Mouse (Mus musculus): ENCODE measurements around the gene Cxcr6. TPM values are rescaled to one million over a fixed set of nuclear protein-coding genes. Genes with fewer than 3 reads are reported as not detected.

Gene Cxcr6
- total RNA-seq (2012; rRNA removed) = 0.16 and 1.3 TPM in 2 replicates

- DNase-seq (ENCODE audit: low read depth, low spot score) = no peak
- H3K9ac ChIP-seq (ENCODE audit: insufficient read depth, low read depth, low read length, poor library complexity, severe bottlenecking) = no peak within 1 kb of the TSS
- in situ Hi-C loops (cut with MboI; ENCODE audit: low sequenced_read_pairs in 2 of 2, unreplicated experiment in 2 of 2) = no loop called here
- H3K4me1 ChIP-seq (ENCODE audit: control insufficient read depth in 2 of 2, insufficient read depth in 2 of 2, low read length in 2 of 2, poor library complexity in 1 of 2) = no peaks in the 10 kb centered on the region
- no peaks in the 10 kb centered on the region; the same call in 1 of the 2 replicates for H3K36me3 ChIP-seq (ENCODE audit: control insufficient read depth, insufficient read depth, low read length, poor library complexity, severe bottlenecking)
- no peak within 1 kb of the TSS for H3K4me3 ChIP-seq (ENCODE audit: insufficient read depth in 1 of 2, low read depth in 1 of 2, low read length in 2 of 2, poor library complexity in 1 of 2, severe bottlenecking in 1 of 2)
- H3K27ac ChIP-seq (ENCODE audit: insufficient read depth, low read depth, low read length, poor library complexity, severe bottlenecking) = no peak within 1 kb of the TSS
- TF ChIP-seq CHD2 (IDR thresholded peaks at IDR 0.05; ENCODE audit: low read depth, low read length) = no peak
- no peaks in the 10 kb centered on the region for H3K9me3 ChIP-seq (ENCODE audit: control insufficient read depth, insufficient read depth, low read depth, low read length)
Observed at GRCm38 (mm10) chr9:123806267-123806666, at the start of gene Cxcr6. Gene Cxcr6, plus strand, starts transcription at chr9:123806475.

DNA sequence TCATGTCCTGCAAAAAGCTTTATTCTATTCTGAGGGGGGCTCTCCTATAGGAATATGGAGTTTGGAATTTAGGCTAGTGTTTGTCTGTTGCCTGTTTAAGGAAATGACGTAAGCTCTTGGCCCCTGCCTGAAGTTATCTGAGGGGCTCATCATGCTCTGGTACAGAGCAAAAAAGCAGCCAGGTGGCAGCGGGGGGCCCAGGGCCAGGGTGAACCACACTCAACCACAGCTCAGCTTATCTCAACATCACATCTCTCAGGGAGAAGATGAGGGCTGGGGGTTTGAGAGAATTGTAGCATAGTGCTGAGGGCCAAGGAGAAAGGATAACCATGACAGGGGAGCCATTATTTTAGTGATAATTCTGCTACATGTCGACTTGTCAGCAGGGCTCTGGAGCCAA, 49.5 kb upstream of the Cxcr6 start:
- Histone ChIP-seq H3K27ac (ENCODE audit: insufficient read depth, low read depth, low read length, poor library complexity, severe bottlenecking) (no peak overlapping the region), H3K4me3 (ENCODE audit: insufficient read depth in 1 of 2, low read depth in 1 of 2, low read length in 2 of 2, poor library complexity in 1 of 2, severe bottlenecking in 1 of 2) (no peak overlapping the region), H3K4me1 (ENCODE audit: control insufficient read depth in 2 of 2, insufficient read depth in 2 of 2, low read length in 2 of 2, poor library complexity in 1 of 2) (no peaks in the 10 kb centered on the region), H3K9me3 (ENCODE audit: control insufficient read depth, insufficient read depth, low read depth, low read length) (no peaks in the 10 kb centered on the region), H3K9ac (ENCODE audit: insufficient read depth, low read depth, low read length, poor library complexity, severe bottlenecking) (no peak overlapping the region), H3K36me3 (ENCODE audit: control insufficient read depth, insufficient read depth, low read length, poor library complexity, severe bottlenecking) (no peaks in the 10 kb centered on the region)
- DNase-seq (ENCODE audit: low read depth, low spot score) = no peak
- no peak for TF ChIP-seq ZNF384 (IDR thresholded peaks at IDR 0.05; ENCODE audit: low read depth, low read length)
- no peak for TF ChIP-seq CHD2 (IDR thresholded peaks at IDR 0.05; ENCODE audit: low read depth, low read length)
- TF ChIP-seq MAFK (IDR thresholded peaks at IDR 0.05; ENCODE audit: insufficient read depth, low read depth, low read length) = no peak
- no peak for TF ChIP-seq ZC3H11A (IDR thresholded peaks at IDR 0.05; ENCODE audit: borderline replicate concordance, low read depth, low read length)
- no peak for TF ChIP-seq HCFC1 (IDR thresholded peaks at IDR 0.05; ENCODE audit: borderline replicate concordance, insufficient read depth, low read length)
- in situ Hi-C loops (cut with MboI; ENCODE audit: low sequenced_read_pairs in 2 of 2, unreplicated experiment in 2 of 2) = no loop called here

GRCm38 (mm10) chr9:123757326-123757725, 48.9 kb upstream of the Cxcr6 start:
- no peak overlapping the region for H3K4me3 ChIP-seq (ENCODE audit: insufficient read depth in 1 of 2, low read depth in 1 of 2, low read length in 2 of 2, poor library complexity in 1 of 2, severe bottlenecking in 1 of 2)
- H3K36me3 ChIP-seq (ENCODE audit: control insufficient read depth, insufficient read depth, low read length, poor library complexity, severe bottlenecking) = no peaks in the 10 kb centered on the region
- H3K9ac ChIP-seq (ENCODE audit: insufficient read depth, low read depth, low read length, poor library complexity, severe bottlenecking) = no peak overlapping the region
- in situ Hi-C loops (cut with MboI; ENCODE audit: low sequenced_read_pairs in 2 of 2, unreplicated experiment in 2 of 2) = no loop called here
- no peak overlapping the region for H3K27ac ChIP-seq (ENCODE audit: insufficient read depth, low read depth, low read length, poor library complexity, severe bottlenecking)
- H3K9me3 ChIP-seq (ENCODE audit: control insufficient read depth, insufficient read depth, low read depth, low read length) = no peaks in the 10 kb centered on the region
- DNase-seq (ENCODE audit: low read depth, low spot score) = no peak
- H3K4me1 ChIP-seq (ENCODE audit: control insufficient read depth in 2 of 2, insufficient read depth in 2 of 2, low read length in 2 of 2, poor library complexity in 1 of 2) = no peaks in the 10 kb centered on the region
- TF ChIP-seq CHD2 (IDR thresholded peaks at IDR 0.05; ENCODE audit: low read depth, low read length) = no peak

GRCm38 (mm10) chr9:123758156-123758555, 48.1 kb upstream of the Cxcr6 start:
- no peaks in the 10 kb centered on the region for H3K36me3 ChIP-seq (ENCODE audit: control insufficient read depth, insufficient read depth, low read length, poor library complexity, severe bottlenecking)
- H3K9me3 ChIP-seq (ENCODE audit: control insufficient read depth, insufficient read depth, low read depth, low read length) = no peaks in the 10 kb centered on the region
- TF ChIP-seq HCFC1 (IDR thresholded peaks at IDR 0.05; ENCODE audit: borderline replicate concordance, insufficient read depth, low read length) = no peak
- H3K4me1 ChIP-seq (ENCODE audit: control insufficient read depth in 2 of 2, insufficient read depth in 2 of 2, low read length in 2 of 2, poor library complexity in 1 of 2) = no peaks in the 10 kb centered on the region
- in situ Hi-C loops (cut with MboI; ENCODE audit: low sequenced_read_pairs in 2 of 2, unreplicated experiment in 2 of 2) = no loop called here
- DNase-seq (ENCODE audit: low read depth, low spot score) = no peak
- H3K4me3 ChIP-seq (ENCODE audit: insufficient read depth in 1 of 2, low read depth in 1 of 2, low read length in 2 of 2, poor library complexity in 1 of 2, severe bottlenecking in 1 of 2) = no peak overlapping the region
- H3K27ac ChIP-seq (ENCODE audit: insufficient read depth, low read depth, low read length, poor library complexity, severe bottlenecking) = no peak overlapping the region
- H3K9ac ChIP-seq (ENCODE audit: insufficient read depth, low read depth, low read length, poor library complexity, severe bottlenecking) = no peak overlapping the region

DNA sequence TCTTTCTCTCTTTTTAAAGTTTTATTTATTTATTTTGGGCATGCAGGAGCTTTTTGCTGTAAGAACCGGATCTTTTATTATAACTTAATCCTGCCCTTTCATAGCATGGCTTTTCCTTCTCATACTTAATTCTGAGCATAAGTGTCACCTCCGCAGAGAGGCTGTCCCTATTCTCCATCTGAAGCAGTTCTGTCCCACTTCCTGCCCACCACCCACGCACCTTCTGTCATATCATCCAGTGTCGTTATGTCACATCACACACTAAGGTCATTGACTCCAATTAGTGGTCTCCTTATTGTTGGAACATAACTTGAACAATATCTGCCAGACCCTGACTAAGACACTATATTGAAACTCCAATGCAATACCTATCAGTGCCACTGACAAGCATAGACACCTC, 47.6 kb upstream of the Cxcr6 start:
- no peaks in the 10 kb centered on the region for H3K4me1 ChIP-seq (ENCODE audit: control insufficient read depth in 2 of 2, insufficient read depth in 2 of 2, low read length in 2 of 2, poor library complexity in 1 of 2)
- no peaks in the 10 kb centered on the region for H3K36me3 ChIP-seq (ENCODE audit: control insufficient read depth, insufficient read depth, low read length, poor library complexity, severe bottlenecking)
- DNase-seq (ENCODE audit: low read depth, low spot score) = no peak
- no peak overlapping the region for H3K4me3 ChIP-seq (ENCODE audit: insufficient read depth in 1 of 2, low read depth in 1 of 2, low read length in 2 of 2, poor library complexity in 1 of 2, severe bottlenecking in 1 of 2)
- TF ChIP-seq CHD2 (IDR thresholded peaks at IDR 0.05; ENCODE audit: low read depth, low read length) (no peak), ZC3H11A (IDR thresholded peaks at IDR 0.05; ENCODE audit: borderline replicate concordance, low read depth, low read length) (no peak), HCFC1 (IDR thresholded peaks at IDR 0.05; ENCODE audit: borderline replicate concordance, insufficient read depth, low read length) (no peak), MAFK (IDR thresholded peaks at IDR 0.05; ENCODE audit: insufficient read depth, low read depth, low read length) (no peak), ZNF384 (IDR thresholded peaks at IDR 0.05; ENCODE audit: low read depth, low read length) (no peak)
- no peak overlapping the region for H3K27ac ChIP-seq (ENCODE audit: insufficient read depth, low read depth, low read length, poor library complexity, severe bottlenecking)
- H3K9me3 ChIP-seq (ENCODE audit: control insufficient read depth, insufficient read depth, low read depth, low read length) = no peaks in the 10 kb centered on the region
- in situ Hi-C loops (cut with MboI; ENCODE audit: low sequenced_read_pairs in 2 of 2, unreplicated experiment in 2 of 2) = no loop called here
- no peak overlapping the region for H3K9ac ChIP-seq (ENCODE audit: insufficient read depth, low read depth, low read length, poor library complexity, severe bottlenecking)

Measured in ES-E14 (cell line).